Mouse (Mus musculus) E14TG2a.4 (cell line): Measurements from ENCODE around the gene Gm10190.

Experiments
- H3K27me3 ChIP-seq: 2 replicates; pipeline ENCODE4 v1.6.1; 2014; ENCODE audit warnings: low read length, control low read depth; ENCODE audit not compliant: insufficient read depth
- H3K36me3 ChIP-seq: 2 replicates; pipeline ENCODE4 v1.6.1; 2014; ENCODE audit warnings: low read length, control low read depth; ENCODE audit not compliant: insufficient read depth
- H3K4me1 ChIP-seq: replicated peaks from 2 replicates; pipeline ENCODE4 v1.6.1; 2014; ENCODE audit warnings: low read depth, low read length, control low read depth
- H3K4me3 ChIP-seq: replicated peaks from 2 replicates; pipeline ENCODE4 v1.5.1; 2014; ENCODE audit warnings: mild to moderate bottlenecking, low read length
- H3K9me3 ChIP-seq: 2 replicates; pipeline ENCODE4 v1.6.1; 2014; ENCODE audit warnings: low read length, control low read depth
- CTCF ChIP-seq: conservative IDR thresholded peaks from 2 replicates; pipeline ENCODE4 v1.5.1; 2014; ENCODE audit warnings: low read length
- NANOG ChIP-seq: IDR thresholded peaks from 2 replicates; pipeline ENCODE4 v1.6.1; 2014; ENCODE audit warnings: borderline replicate concordance, low read length, mixed read lengths
- POU5F1 ChIP-seq: IDR thresholded peaks from 2 replicates; pipeline ENCODE4 v1.6.1; 2014; ENCODE audit warnings: low read length, borderline replicate concordance

Gene Gm10190

GRCm38 (mm10) chr17:80325456-80325855, 47.9 kb downstream of the Gm10190 start:
- Histone ChIP-seq H3K9me3 (no peaks in the 10 kb centered on the region), H3K4me1 (no peaks in the 10 kb centered on the region), H3K4me3 (no peak overlapping the region), H3K36me3 (no peaks in the 10 kb centered on the region), H3K27me3 (0 out of 2 replicates have a peak, but pooled peaks cover 5% of the 10 kb centered on the region)
- TF ChIP-seq POU5F1 (no peak), CTCF (no peak), NANOG (no peak)

- H3K4me3 ChIP-seq, result no peak overlapping the region
- H3K4me1 ChIP-seq, result no peaks in the 10 kb centered on the region
- no peaks in the 10 kb centered on the region for H3K36me3 ChIP-seq
- H3K9me3 ChIP-seq, result no peaks in the 10 kb centered on the region
- TF ChIP-seq NANOG (no peak), CTCF (no peak), POU5F1 (no peak)
- 0 out of 2 replicates have a peak, but pooled peaks cover 5% of the 10 kb centered on the region for H3K27me3 ChIP-seq
Observed at GRCm38 (mm10) chr17:80324521-80324920, 48.8 kb downstream of the Gm10190 start.

GRCm38 (mm10) chr17:80323658-80324057, 49.7 kb downstream of the Gm10190 start:
- Histone ChIP-seq H3K4me3 (no peak overlapping the region), H3K36me3 (no peaks in the 10 kb centered on the region), H3K9me3 (no peaks in the 10 kb centered on the region), H3K27me3 (0 out of 2 replicates have a peak, but pooled peaks cover 5% of the 10 kb centered on the region), H3K4me1 (no peaks in the 10 kb centered on the region)
- TF ChIP-seq POU5F1, result no peak
- no peak for TF ChIP-seq CTCF
- no peak for TF ChIP-seq NANOG
